Mouse (Mus musculus) C2C12 (cell line): ENCODE measurements around the gene Plod3. TPM values are rescaled to one million over a fixed set of nuclear protein-coding genes. Genes with fewer than 3 reads are reported as not detected.
A peak's percentile ranks its signal among the peaks of the same experiment; 100 is the strongest.

Experiments used
- H3K27me3 ChIP-seq: one replicate; pipeline ENCODE4 v1.6.1; 2011; ENCODE audit not compliant: control insufficient read depth, insufficient read depth, insufficient read length
- H3K36me3 ChIP-seq: one replicate; pipeline ENCODE4 v1.6.1; 2011; ENCODE audit not compliant: control insufficient read depth, insufficient read depth
- H3K4me3 ChIP-seq: one replicate; pipeline ENCODE4 v1.5.1; 2011; ENCODE audit warnings: mild to moderate bottlenecking, control low read depth; ENCODE audit not compliant: poor library complexity, insufficient read depth, severe bottlenecking
- H3K79me2 ChIP-seq: one replicate; pipeline ENCODE4 v1.6.1; 2011; ENCODE audit not compliant: control insufficient read depth, insufficient read depth
- H3K79me3 ChIP-seq: one replicate; pipeline ENCODE4 v1.6.1; 2011; ENCODE audit warnings: low read depth, control low read depth
- H3ac ChIP-seq: one replicate; pipeline ENCODE3; 2011; ENCODE audit warnings: low read depth; ENCODE audit not compliant: control insufficient read depth, insufficient read length
- CEBPB ChIP-seq: IDR thresholded peaks from one replicate; pipeline ENCODE4 v1.6.1; 2011; ENCODE audit warnings: low read depth, mild to moderate bottlenecking, control low read depth, moderate library complexity
- CTCF ChIP-seq: IDR thresholded peaks from one replicate; pipeline ENCODE4 v1.5.1; 2011; ENCODE audit not compliant: control insufficient read depth, insufficient read depth, insufficient read length
- FOSL1 ChIP-seq: IDR thresholded peaks from one replicate; pipeline ENCODE4 v1.8.0; 2011; ENCODE audit warnings: mild to moderate bottlenecking, low read length; ENCODE audit not compliant: poor library complexity, insufficient read depth, severe bottlenecking
- MAX ChIP-seq: IDR thresholded peaks from one replicate; pipeline ENCODE4 v1.6.1; 2011; ENCODE audit warnings: mild to moderate bottlenecking, control low read depth
- MYOD1 ChIP-seq: IDR thresholded peaks from one replicate; pipeline ENCODE4 v1.6.1; 2011; ENCODE audit warnings: low read depth; ENCODE audit not compliant: control insufficient read depth, insufficient read length
- MYOG ChIP-seq: IDR thresholded peaks from one replicate; pipeline ENCODE4 v1.6.1; 2011; ENCODE audit not compliant: control insufficient read depth, insufficient read length; ENCODE audit errors: extremely low read depth
- USF1 ChIP-seq: IDR thresholded peaks from one replicate; pipeline ENCODE4 v1.6.1; 2011; ENCODE audit warnings: low read depth, mild to moderate bottlenecking, control low read depth, moderate library complexity
- polyA plus RNA-seq: library from polyadenylated mRNA; unstranded; fragments of >200 nt; fragmentation: generic; extraction: Trizol; gene quantifications from one replicate; pipeline ENCODE4 v1.2.1, GENCODE M21; 2012; ENCODE audit warnings: missing spikeins

Gene Plod3
- polyA plus RNA-seq, 1 experiment = 140 TPM

- H3K27me3 ChIP-seq = no peaks in the 10 kb centered on the region
- peak overlapping the region; percentile 89 for H3ac ChIP-seq
- H3K36me3 ChIP-seq = peaks cover 45% of the 10 kb centered on the region
- TF ChIP-seq USF1 (no peak), MAX (no peak), CEBPB (no peak), CTCF (no peak), FOSL1 (no peak), MYOD1 (no peak), MYOG (no peak)
- H3K4me3 ChIP-seq = peak overlapping the region; percentile 87
- peaks cover 6% of the 10 kb centered on the region for H3K79me3 ChIP-seq
- H3K79me2 ChIP-seq = peaks cover 34% of the 10 kb centered on the region
These were observed 1.6 kb downstream of the Plod3 start for GRCm38 (mm10) chr5:136988420-136988819.

DNA sequence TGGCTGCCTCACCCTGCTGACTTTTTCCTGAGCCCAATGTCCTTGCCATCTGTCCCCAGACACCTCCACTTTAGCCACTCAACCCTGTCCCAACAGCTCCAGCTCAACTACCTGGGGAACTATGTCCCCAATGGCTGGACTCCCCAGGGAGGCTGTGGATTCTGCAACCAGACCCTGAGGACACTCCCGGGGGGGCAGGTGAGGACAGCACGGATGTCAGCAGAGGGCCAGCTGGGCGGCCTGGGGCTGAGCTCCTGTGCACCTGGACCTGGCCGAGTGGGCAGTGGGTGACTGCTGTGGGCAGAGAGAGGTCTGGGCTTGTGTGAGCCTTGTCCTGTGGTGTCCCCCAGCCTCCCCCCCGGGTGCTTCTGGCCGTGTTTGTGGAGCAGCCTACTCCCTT lies 3.0 kb downstream of the Plod3 start:
- TF ChIP-seq MAX (no peak), FOSL1 (no peak), CEBPB (no peak), USF1 (no peak), CTCF (no peak), MYOG (no peak), MYOD1 (no peak)
- Histone ChIP-seq H3K27me3 (no peaks in the 10 kb centered on the region), H3K79me3 (peaks cover 6% of the 10 kb centered on the region), H3K36me3 (peaks cover 49% of the 10 kb centered on the region), H3K79me2 (peaks cover 34% of the 10 kb centered on the region), H3K4me3 (no peak overlapping the region), H3ac (no peak overlapping the region)

GRCm38 (mm10) chr5:136999449-136999848 lies 12.6 kb downstream of the Plod3 start:
- Histone ChIP-seq H3ac (no peak overlapping the region), H3K79me3 (no peaks in the 10 kb centered on the region), H3K36me3 (peaks cover 8% of the 10 kb centered on the region), H3K79me2 (no peaks in the 10 kb centered on the region), H3K27me3 (no peaks in the 10 kb centered on the region), H3K4me3 (no peak overlapping the region)
- no peak for TF ChIP-seq CEBPB
- TF ChIP-seq MYOG = no peak
- TF ChIP-seq USF1 = no peak
- TF ChIP-seq MYOD1 = no peak
- TF ChIP-seq MAX = no peak
- no peak for TF ChIP-seq FOSL1
- no peak for TF ChIP-seq CTCF

- H3ac ChIP-seq = no peak overlapping the region
- TF ChIP-seq MYOG = no peak
- no peak for TF ChIP-seq MAX
- TF ChIP-seq CTCF = no peak
- TF ChIP-seq FOSL1 = no peak
- no peaks in the 10 kb centered on the region for H3K27me3 ChIP-seq
- H3K4me3 ChIP-seq = no peak overlapping the region
- no peaks in the 10 kb centered on the region for H3K79me3 ChIP-seq
- no peaks in the 10 kb centered on the region for H3K36me3 ChIP-seq
- no peaks in the 10 kb centered on the region for H3K79me2 ChIP-seq
These were observed 13.8 kb downstream of the Plod3 start for GRCm38 (mm10) chr5:137000612-137001011.

GRCm38 (mm10) chr5:137007276-137007675 lies 20.5 kb downstream of the Plod3 start:
- Histone ChIP-seq H3K79me3 (no peaks in the 10 kb centered on the region), H3K4me3 (no peak overlapping the region), H3K27me3 (peaks cover 3% of the 10 kb centered on the region), H3K79me2 (no peaks in the 10 kb centered on the region), H3K36me3 (no peaks in the 10 kb centered on the region), H3ac (no peak overlapping the region)
- no peak for TF ChIP-seq MYOG
- TF ChIP-seq MYOD1 = no peak
- TF ChIP-seq CTCF = no peak
- no peak for TF ChIP-seq MAX
- TF ChIP-seq CEBPB = no peak
- no peak for TF ChIP-seq USF1
- TF ChIP-seq FOSL1 = no peak

GRCm38 (mm10) chr5:137009988-137010387 lies 23.2 kb downstream of the Plod3 start:
- TF ChIP-seq USF1 = no peak
- no peak for TF ChIP-seq CEBPB
- no peak for TF ChIP-seq CTCF
- TF ChIP-seq MYOD1 = no peak
- no peak for TF ChIP-seq MAX
- TF ChIP-seq MYOG = no peak
- TF ChIP-seq FOSL1 = no peak
- no peaks in the 10 kb centered on the region for H3K79me2 ChIP-seq
- H3K36me3 ChIP-seq = no peaks in the 10 kb centered on the region
- H3K27me3 ChIP-seq = peaks cover 3% of the 10 kb centered on the region
- no peaks in the 10 kb centered on the region for H3K79me3 ChIP-seq
- H3ac ChIP-seq = no peak overlapping the region
- H3K4me3 ChIP-seq = no peak overlapping the region
